Mouse (Mus musculus) hindbrain, embryonic 14.5 days (tissue): Measurements from ENCODE around the gene Tapbpl. TPM values are rescaled to one million over a fixed set of nuclear protein-coding genes. Genes with fewer than 3 reads are reported as not detected.

Source experiments
- ATAC-seq: fragments of 200-750 bp; cut with Nextera tagmentation; 2 replicates; pipeline ENCODE4 v1.8.0; 2017; ENCODE audit warnings: moderate number of reproducible peaks, mild to moderate bottlenecking, moderate TSS enrichment, moderate library complexity; ENCODE audit not compliant: low FRiP score
- DNase-seq: peaks from one replicate; pipeline ENCODE4 v3.0.0-alpha.2; 2015; ENCODE audit warnings: low spot score
- H3K27ac ChIP-seq: fragments of 300-500 bp; sonication (generic); 2 replicates; pipeline ENCODE4 v1.5.1; 2014; ENCODE audit warnings: mild to moderate bottlenecking, moderate library complexity
- H3K27me3 ChIP-seq: fragments of 300-500 bp; sonication (generic); 2 replicates; pipeline ENCODE4 v1.6.1; 2014; ENCODE audit warnings: mild to moderate bottlenecking, low read length, mixed read lengths; ENCODE audit not compliant: control insufficient read depth, insufficient read depth
- H3K36me3 ChIP-seq: fragments of 300-500 bp; sonication (generic); replicated peaks from 2 replicates; pipeline ENCODE4 v1.6.1; 2014; ENCODE audit not compliant: control insufficient read depth, insufficient read depth
- H3K4me1 ChIP-seq: fragments of 300-500 bp; sonication (generic); replicated peaks from 2 replicates; pipeline ENCODE4 v1.6.1; 2014; ENCODE audit warnings: antibody characterized with exemption, low read length, mixed read lengths; ENCODE audit not compliant: control insufficient read depth, insufficient read depth
- H3K4me2 ChIP-seq: fragments of 300-500 bp; sonication (generic); replicated peaks from 2 replicates; pipeline ENCODE4 v1.6.1; 2014; ENCODE audit warnings: mild to moderate bottlenecking, moderate library complexity
- H3K4me3 ChIP-seq: fragments of 300-500 bp; sonication (generic); replicated peaks from 2 replicates; pipeline ENCODE4 v1.5.1; 2014; ENCODE audit warnings: mild to moderate bottlenecking, low read length
- H3K9ac ChIP-seq: fragments of 300-500 bp; sonication (generic); 2 replicates; pipeline ENCODE4 v1.6.1; 2014
- H3K9me3 ChIP-seq: fragments of 300-500 bp; sonication (generic); 2 replicates; pipeline ENCODE4 v1.6.1; 2016; ENCODE audit warnings: low read length; ENCODE audit not compliant: control insufficient read depth
- WGBS: fragments of 180-500 bp; shearing (Covaris S2); extraction: QIAGEN DNeasy Blood & Tissue Kit; methylation state at CpG from one replicate; pipeline ENCODE4 v1.1.7; 2014; 5-methylcytosine and 5-hydroxymethylcytosine counted together
- polyA plus RNA-seq: library from polyadenylated mRNA; unstranded; fragments of >200 nt; fragmentation: Nextera tagmentation; extraction: Ambion mirVana; gene quantifications from 2 replicates; pipeline ENCODE4 v1.2.1, GENCODE M21; 2014

The Tapbpl gene
- polyA plus RNA-seq, 1 experiment from 2014 or later: 5.3 TPM

DNA sequence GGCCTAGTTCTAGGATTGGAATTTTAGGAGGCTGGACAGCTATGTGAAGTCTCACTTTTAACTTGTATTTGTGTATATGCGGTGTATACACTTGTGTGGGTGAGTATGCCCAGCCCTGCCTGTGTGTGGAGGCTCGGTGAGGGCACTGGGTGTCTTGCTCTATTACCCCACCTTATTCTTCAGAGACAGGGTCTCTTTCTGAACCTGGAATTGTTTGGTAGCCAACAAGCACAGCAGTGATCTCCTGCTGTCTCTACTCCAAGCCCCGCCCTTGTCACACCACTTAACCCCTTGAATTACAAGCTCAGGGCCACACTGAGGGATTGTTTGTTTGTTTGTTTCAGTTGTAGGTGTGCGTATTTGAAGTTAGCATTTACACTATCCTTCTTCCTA is 381 bp upstream of the Tapbpl start:
- H3K36me3 ChIP-seq: no peaks in the 10 kb centered on the region
- DNase-seq (no peak), ATAC-seq (no peak)
- peak overlapping the region; percentile 58 for H3K9ac ChIP-seq
- peak overlapping the region; percentile 35 for H3K4me3 ChIP-seq
- WGBS: 57% methylated on average over 4 of the region's 4 CpGs
- H3K27me3 ChIP-seq: no peaks in the 10 kb centered on the region
- H3K4me1 ChIP-seq: peaks cover 18% of the 10 kb centered on the region
- no peaks in the 10 kb centered on the region for H3K9me3 ChIP-seq
- H3K4me2 ChIP-seq: peak overlapping the region; percentile 84
- H3K27ac ChIP-seq: no peak overlapping the region

- Histone ChIP-seq H3K4me2 (peak overlapping the region; percentile 84), H3K27me3 (no peaks in the 10 kb centered on the region), H3K9me3 (no peaks in the 10 kb centered on the region), H3K27ac (peak overlapping the region; percentile 43; the same call in 1 of the 2 replicates), H3K4me1 (peaks cover 18% of the 10 kb centered on the region), H3K9ac (peak overlapping the region; percentile 58), H3K4me3 (no peak overlapping the region), H3K36me3 (no peaks in the 10 kb centered on the region)
- 66% methylated on average over 9 of the region's 9 CpGs for WGBS
- DNase-seq: no peak
- peak; percentile 2; the same call in 1 of the 2 replicates for ATAC-seq
These were observed 1.1 kb downstream of the Tapbpl start for GRCm38 (mm10) chr6:125230571-125230970.

- peaks cover 2% of the 10 kb centered on the region for H3K4me1 ChIP-seq
- 86% methylated on average over 5 of the region's 5 CpGs for WGBS
- no peaks in the 10 kb centered on the region for H3K27me3 ChIP-seq
- no peak overlapping the region for H3K27ac ChIP-seq
- no peaks in the 10 kb centered on the region for H3K36me3 ChIP-seq
- no peaks in the 10 kb centered on the region for H3K9me3 ChIP-seq
- H3K4me3 ChIP-seq: no peak overlapping the region
- no peak for ATAC-seq
- no peak for DNase-seq
- no peak overlapping the region for H3K9ac ChIP-seq
- no peak overlapping the region for H3K4me2 ChIP-seq
These were observed 6.0 kb downstream of the Tapbpl start for GRCm38 (mm10) chr6:125225518-125226115.

- Histone ChIP-seq H3K4me3 (no peak overlapping the region), H3K27me3 (no peaks in the 10 kb centered on the region), H3K4me2 (no peak overlapping the region), H3K9me3 (no peaks in the 10 kb centered on the region), H3K27ac (no peak overlapping the region), H3K36me3 (no peaks in the 10 kb centered on the region), H3K9ac (no peak overlapping the region), H3K4me1 (no peaks in the 10 kb centered on the region)
- DNase-seq (no peak), ATAC-seq (no peak)
- 83% methylated on average over 3 of the region's 3 CpGs for WGBS
These were observed 9.1 kb downstream of the Tapbpl start for GRCm38 (mm10) chr6:125222577-125222976.

- Histone ChIP-seq H3K27ac (no peak overlapping the region), H3K9me3 (no peaks in the 10 kb centered on the region), H3K27me3 (no peaks in the 10 kb centered on the region), H3K4me3 (no peak overlapping the region), H3K4me2 (no peak overlapping the region), H3K9ac (no peak overlapping the region), H3K36me3 (no peaks in the 10 kb centered on the region), H3K4me1 (no peaks in the 10 kb centered on the region)
- WGBS: 87% methylated on average over 2 of the region's 2 CpGs
- ATAC-seq: no peak
- no peak for DNase-seq
These were observed 9.5 kb downstream of the Tapbpl start for GRCm38 (mm10) chr6:125222146-125222545.

GRCm38 (mm10) chr6:125221115-125221745 is 10.4 kb downstream of the Tapbpl start:
- DNase-seq (no peak), ATAC-seq (no peak)
- Histone ChIP-seq H3K4me2 (no peak overlapping the region), H3K4me3 (no peak overlapping the region), H3K9me3 (no peaks in the 10 kb centered on the region), H3K9ac (no peak overlapping the region), H3K27ac (no peak overlapping the region), H3K27me3 (no peaks in the 10 kb centered on the region), H3K4me1 (peaks cover 4% of the 10 kb centered on the region), H3K36me3 (no peaks in the 10 kb centered on the region)
- WGBS: 93% methylated on average over 20 of the region's 20 CpGs

DNA sequence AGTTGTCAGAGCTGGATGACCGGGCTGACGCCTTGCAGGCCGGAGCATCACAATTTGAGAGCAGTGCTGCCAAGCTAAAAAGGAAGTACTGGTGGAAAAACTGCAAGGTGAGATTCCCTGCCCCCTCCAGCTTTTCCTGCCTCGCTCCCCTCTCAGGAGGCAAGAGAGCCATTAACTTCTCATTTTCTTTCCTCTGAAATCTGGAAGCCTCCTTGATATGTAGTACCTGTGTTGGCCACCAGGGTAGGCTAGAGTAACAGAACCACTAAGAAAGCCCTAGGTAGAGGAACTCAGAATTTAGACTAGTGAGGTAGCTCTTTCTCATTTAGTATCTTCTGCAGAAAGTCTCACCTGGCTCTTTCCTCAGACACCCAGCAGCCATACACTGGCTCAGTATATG is 12.7 kb downstream of the Tapbpl start:
- no peak overlapping the region for H3K4me2 ChIP-seq
- DNase-seq (peak; percentile 66), ATAC-seq (no peak)
- H3K36me3 ChIP-seq: no peaks in the 10 kb centered on the region
- 0 out of 2 replicates have a peak, but pooled peaks cover 2% of the 10 kb centered on the region for H3K27me3 ChIP-seq
- no peaks in the 10 kb centered on the region for H3K9me3 ChIP-seq
- peaks cover 6% of the 10 kb centered on the region for H3K4me1 ChIP-seq
- WGBS: 77% methylated on average over 4 of the region's 4 CpGs
- no peak overlapping the region for H3K27ac ChIP-seq
- no peak overlapping the region for H3K4me3 ChIP-seq
- no peak overlapping the region for H3K9ac ChIP-seq

GRCm38 (mm10) chr6:125217899-125218298 is 13.8 kb downstream of the Tapbpl start:
- H3K9ac ChIP-seq: no peak overlapping the region
- no peak overlapping the region for H3K4me2 ChIP-seq
- H3K27me3 ChIP-seq: peaks cover 13% of the 10 kb centered on the region
- no peak overlapping the region for H3K27ac ChIP-seq
- no peak overlapping the region for H3K4me3 ChIP-seq
- peaks cover 6% of the 10 kb centered on the region for H3K4me1 ChIP-seq
- no peaks in the 10 kb centered on the region for H3K9me3 ChIP-seq
- no peak for ATAC-seq
- DNase-seq: no peak
- H3K36me3 ChIP-seq: no peaks in the 10 kb centered on the region
- 91% methylated on average over 11 of the region's 11 CpGs for WGBS

GRCm38 (mm10) chr6:125216898-125217297 is 14.8 kb downstream of the Tapbpl start:
- Histone ChIP-seq H3K4me1 (peaks cover 6% of the 10 kb centered on the region), H3K4me3 (no peak overlapping the region), H3K9me3 (no peaks in the 10 kb centered on the region), H3K4me2 (no peak overlapping the region), H3K27me3 (peaks cover 16% of the 10 kb centered on the region), H3K36me3 (no peaks in the 10 kb centered on the region), H3K9ac (no peak overlapping the region; the same call in 1 of the 2 replicates), H3K27ac (no peak overlapping the region)
- no peak for DNase-seq
- no peak for ATAC-seq
- WGBS: 83% methylated on average over 2 of the region's 2 CpGs
